Mouse (Mus musculus): ENCODE data around the gene Dot1l.

- TF ChIP-seq MAFK (IDR thresholded peaks at IDR 0.05; ENCODE audit: insufficient read depth, low read depth, low read length) (no peak), CHD2 (IDR thresholded peaks at IDR 0.05; ENCODE audit: low read depth, low read length) (no peak), HCFC1 (IDR thresholded peaks at IDR 0.05; ENCODE audit: borderline replicate concordance, insufficient read depth, low read length) (no peak), ZNF384 (IDR thresholded peaks at IDR 0.05; ENCODE audit: low read depth, low read length) (no peak)
Measured at GRCm38 (mm10) chr10:80808099-80808984, 53.3 kb downstream of the Dot1l start.
